Mouse (Mus musculus): Measurements from ENCODE around the gene Crlf2.

Gene Crlf2

DNA sequence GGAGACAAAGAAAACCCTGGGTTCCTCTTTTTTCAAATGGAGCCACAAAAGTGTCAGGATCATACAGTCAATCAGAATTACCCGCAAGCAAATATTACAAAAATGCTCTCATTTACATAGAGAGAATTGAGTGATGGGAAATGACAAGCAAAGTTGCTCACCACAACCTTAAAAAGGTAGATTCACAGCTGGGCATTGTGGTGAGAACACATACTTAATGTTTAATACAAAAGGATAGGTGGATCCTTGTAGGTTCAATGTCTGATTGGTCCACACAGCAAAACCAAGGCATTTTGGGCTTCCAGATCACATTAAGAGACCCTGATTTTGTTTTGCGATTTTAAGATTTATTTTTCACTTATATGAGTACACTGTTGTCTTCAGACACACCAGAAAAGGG, 11.7 kb downstream of the Crlf2 start:
- DNase-seq = no peak

DNA sequence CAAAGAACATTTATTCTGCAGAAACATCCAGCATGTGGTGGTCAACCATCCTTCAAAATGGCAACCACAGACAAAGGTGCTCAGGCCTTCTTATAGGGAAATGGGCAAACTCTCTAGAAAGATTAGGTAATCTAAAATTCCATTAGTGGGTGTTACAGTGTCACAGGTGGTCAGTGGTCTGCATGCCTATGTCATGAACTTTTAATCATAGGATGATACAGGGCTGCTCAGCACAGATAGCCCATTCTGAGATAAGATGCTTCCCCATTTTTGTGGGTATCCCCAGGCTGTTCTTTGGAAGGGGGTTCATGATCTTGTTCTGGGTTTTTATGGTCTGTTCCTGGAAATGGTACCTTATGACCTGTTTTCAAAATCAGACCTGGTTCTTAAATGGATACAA, 49.1 kb downstream of the Crlf2 start:
- DNase-seq = no peak

DNA sequence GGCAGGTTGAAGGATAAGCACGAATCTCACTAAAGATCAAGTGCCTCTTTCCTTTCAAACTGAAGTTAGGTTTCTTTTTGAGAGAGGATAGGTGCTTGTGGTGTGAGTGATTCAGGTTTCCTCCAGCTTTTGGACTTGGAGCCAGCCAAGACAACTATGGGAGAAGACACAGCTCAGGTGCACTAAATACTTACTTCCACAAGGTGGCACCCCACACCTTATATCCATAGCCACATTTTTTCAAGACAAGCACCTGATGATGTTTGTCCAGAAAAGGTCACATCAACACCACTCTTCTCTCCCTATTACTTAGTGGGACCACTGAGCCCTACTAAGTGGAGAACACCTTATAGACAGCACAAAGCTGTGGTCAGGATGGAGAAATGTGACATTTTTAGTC, 52.1 kb downstream of the Crlf2 start:
- DNase-seq = peak; percentile 28
